Mouse (Mus musculus) bone marrow, adult 2 months (tissue): Measurements from ENCODE around the gene Tpsb2.

Experiments
- CTCF ChIP-seq: fragments of 200-500 bp; IDR thresholded peaks from 2 replicates; pipeline ENCODE4 v1.5.1; 2011; ENCODE audit warnings: low read length, control low read depth; ENCODE audit not compliant: control insufficient read depth, insufficient read depth
- POLR2A ChIP-seq: fragments of 200-500 bp; IDR thresholded peaks from 2 replicates; pipeline ENCODE4 v1.6.1; 2011; ENCODE audit warnings: low read depth, mild to moderate bottlenecking, control low read depth, low read length, borderline replicate concordance; ENCODE audit not compliant: control insufficient read depth

DNA sequence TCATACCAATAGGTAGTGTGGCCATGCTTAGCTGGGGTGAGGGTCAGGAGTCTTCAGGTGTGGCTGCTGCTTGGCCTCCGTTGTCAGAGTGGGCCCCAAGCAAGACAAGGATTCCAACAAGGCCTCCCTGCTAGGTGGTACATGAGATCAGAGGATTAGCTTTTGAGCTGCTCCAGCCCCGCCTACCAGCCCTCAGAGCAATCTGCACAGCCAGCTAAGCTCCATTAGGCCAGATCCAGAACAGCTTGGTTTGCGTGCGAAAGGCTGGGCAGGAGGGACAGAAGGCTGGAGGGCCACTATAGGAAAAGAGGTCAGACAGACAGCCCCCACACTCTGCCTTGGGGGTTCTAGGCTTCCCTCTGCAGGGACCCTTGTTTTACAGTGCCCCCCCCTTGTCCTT is 35.4 kb downstream of the Tpsb2 start:
- TF ChIP-seq CTCF: no peak
- TF ChIP-seq POLR2A: no peak
